In the genomic region with DNA sequence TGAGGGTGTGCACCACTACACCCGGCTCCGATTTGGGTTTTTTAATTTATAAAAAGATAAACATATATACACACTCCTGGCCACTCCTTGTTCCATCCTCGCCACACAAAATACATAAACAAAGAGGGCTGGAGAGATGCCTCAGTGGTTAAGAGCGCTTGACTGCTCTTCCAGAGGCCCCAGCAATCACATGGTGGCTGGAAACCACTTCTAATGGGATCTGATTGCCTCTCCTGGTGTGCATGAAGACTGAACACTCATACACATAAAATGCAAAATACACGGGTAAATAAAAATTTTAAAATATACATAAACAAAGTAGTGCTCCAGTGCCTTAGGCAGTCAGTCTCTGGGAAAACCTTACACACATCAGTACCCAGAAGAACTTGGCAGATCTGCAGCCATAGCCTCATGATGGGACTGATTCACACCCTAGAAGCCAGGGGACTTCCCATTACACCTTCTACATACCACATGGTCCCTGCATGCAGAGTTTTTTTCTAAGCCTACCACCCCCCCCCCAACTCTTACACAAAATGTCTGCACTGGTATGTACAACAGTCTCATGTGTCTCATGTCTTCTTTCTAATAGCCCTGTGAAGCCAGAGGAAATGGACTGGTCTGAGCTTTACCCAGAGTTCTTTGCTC, we compare ENCODE assay signal across 8 mouse cellular contexts. TPM values are rescaled to one million over a fixed set of nuclear protein-coding genes. Genes with fewer than 3 reads are reported as not detected.
DNase-seq lines count a peak whose midpoint lies in the region; ATAC-seq and TF ChIP-seq lines count a peak whose summit lies in the region.

No protein-coding gene starts in this region.

- intact Hi-C loops in heart, adult 2 months (cut with DNase I): no loop called here

- 22% methylated on average over 5 of the region's 5 CpGs for WGBS in heart, adult 2 months
- WGBS in forebrain, embryonic 12.5 days: 16% methylated on average over 5 of the region's 5 CpGs
- WGBS in liver, embryonic 13.5 days (ENCODE audit: insufficient replicate concordance): 11% methylated on average over 5 of the region's 5 CpGs

- TF ChIP-seq CTCF in heart, adult 2 months (IDR thresholded peaks at IDR 0.05): no peak

- no peak overlapping the region for H3K9ac ChIP-seq in heart, adult 2 months (ENCODE audit: low read depth, low read length)
- peak overlapping the region; percentile 71; the same call in 1 of the 2 replicates for H3K9ac ChIP-seq in forebrain, embryonic 12.5 days
- H3K9ac ChIP-seq in liver, embryonic 13.5 days: peak overlapping the region; percentile 70

- peak overlapping the region; percentile 83 for H3K4me3 ChIP-seq in heart, adult 2 months
- peak overlapping the region; percentile 82 for H3K4me3 ChIP-seq in forebrain, embryonic 12.5 days (replicated peaks)
- H3K4me3 ChIP-seq in liver, embryonic 13.5 days (replicated peaks): peak overlapping the region; percentile 78

- no peaks in the 10 kb centered on the region for H3K36me3 ChIP-seq in heart, adult 2 months (ENCODE audit: control insufficient read depth, insufficient read depth, low read length)
- peaks cover 10% of the 10 kb centered on the region for H3K36me3 ChIP-seq in forebrain, embryonic 12.5 days (replicated peaks)
- peaks cover 23% of the 10 kb centered on the region for H3K36me3 ChIP-seq in liver, embryonic 13.5 days

- no peaks in the 10 kb centered on the region for H3K4me1 ChIP-seq in heart, adult 2 months (ENCODE audit: control insufficient read depth, insufficient read depth, low read length)
- H3K4me1 ChIP-seq in forebrain, embryonic 12.5 days: peaks cover 18% of the 10 kb centered on the region
- H3K4me1 ChIP-seq in liver, embryonic 13.5 days (replicated peaks): peaks cover 28% of the 10 kb centered on the region

- H3K4me2 ChIP-seq in forebrain, embryonic 12.5 days: peak overlapping the region; percentile 99
- H3K4me2 ChIP-seq in liver, embryonic 13.5 days: peak overlapping the region; percentile 94

- H3K79me2 ChIP-seq in heart, adult 2 months (replicated peaks; ENCODE audit: control insufficient read depth, insufficient read depth, low read length): no peaks in the 10 kb centered on the region

- no peaks in the 10 kb centered on the region for H3K9me3 ChIP-seq in forebrain, embryonic 12.5 days
- no peaks in the 10 kb centered on the region for H3K9me3 ChIP-seq in liver, embryonic 13.5 days (replicated peaks)

- H3K27ac ChIP-seq in heart, adult 2 months: peak overlapping the region; percentile 51; the same call in 1 of the 2 replicates
- no peak overlapping the region for H3K27ac ChIP-seq in forebrain, embryonic 12.5 days
- H3K27ac ChIP-seq in liver, embryonic 13.5 days: no peak overlapping the region

- no peak for TF ChIP-seq POLR2A in heart, adult 2 months (IDR thresholded peaks at IDR 0.05; ENCODE audit: insufficient read depth, low read depth, low read length)

- no peak for DNase-seq in heart, adult 2 months
- no peak for DNase-seq in heart, adult 18-20 months
- DNase-seq in 416B (ENCODE audit: low read depth): peak; percentile 26
- DNase-seq in liver, embryonic 13.5 days: no peak
- DNase-seq in adrenal gland, postnatal 4 days (ENCODE audit: low spot score in 2 of 2): no peak
- no peak for DNase-seq in adrenal gland, postnatal 36 days
- no peak for DNase-seq in ovary, adult 18-20 months (ENCODE audit: low spot score)

- ATAC-seq in forebrain, embryonic 12.5 days (ENCODE audit: low FRiP score): no peak
- ATAC-seq in liver, embryonic 13.5 days (ENCODE audit: low read depth): no peak

- H3K27me3 ChIP-seq in heart, adult 2 months (ENCODE audit: control insufficient read depth, insufficient read depth, low read length): 0 out of 2 replicates have a peak, but pooled peaks cover 2% of the 10 kb centered on the region
- peaks cover 22% of the 10 kb centered on the region for H3K27me3 ChIP-seq in forebrain, embryonic 12.5 days
- H3K27me3 ChIP-seq in liver, embryonic 13.5 days: peaks cover 42% of the 10 kb centered on the region

- TF ChIP-seq EP300 in heart, adult 2 months (IDR thresholded peaks at IDR 0.05; ENCODE audit: insufficient read depth, low read depth, low read length): no peak

RNA-seq across cellular contexts. Expression of a gene that starts 1.3 kb away (rescaled TPM):
- not detected for total RNA-seq in heart, adult 2 months (2021)
- polyA plus RNA-seq in heart, adult 2 months (2012; rRNA removed): 0.06 TPM in 2 replicates
- total RNA-seq in heart, adult 18-20 months (2021): under 1 TPM in 1 of 2 experiments, not detected in 1; 0.15 TPM
- polyA plus RNA-seq in forebrain, embryonic 12.5 days (2016; fragmentation: Nextera tagmentation; extraction: Ambion mirVana): 0.14 and 0.20 TPM in 2 replicates
- polyA plus RNA-seq in liver, embryonic 13.5 days (2015; fragmentation: Nextera tagmentation; extraction: Ambion mirVana): 0.07 and 0.14 TPM in 2 replicates
- under 1 TPM; 0.40 to 0.53 TPM for total RNA-seq in adrenal gland, postnatal 4 days (2021)
- under 1 TPM; 0.30 to 0.53 TPM for total RNA-seq in adrenal gland, postnatal 36 days (2021)

RNA-seq across cellular contexts. Expression of a gene that starts 1.4 kb away (rescaled TPM):
- 1 to 10 TPM; 6.3 to 7.0 TPM for total RNA-seq in heart, adult 2 months (2021)
- 12.3 and 16.0 TPM in 2 replicates for polyA plus RNA-seq in heart, adult 2 months (2012; rRNA removed)
- total RNA-seq in heart, adult 18-20 months (2021): 1 to 10 TPM; 7.0 to 8.2 TPM
- 31.4 and 35.5 TPM in 2 replicates for polyA plus RNA-seq in forebrain, embryonic 12.5 days (2016; fragmentation: Nextera tagmentation; extraction: Ambion mirVana)
- 28.3 and 29.5 TPM in 2 replicates for polyA plus RNA-seq in liver, embryonic 13.5 days (2015; fragmentation: Nextera tagmentation; extraction: Ambion mirVana)
- 10 to 100 TPM; 20.5 to 23.2 TPM for total RNA-seq in adrenal gland, postnatal 4 days (2021)
- total RNA-seq in adrenal gland, postnatal 36 days (2021): 10 to 100 TPM; 20.1 to 21.4 TPM

RNA-seq across cellular contexts. Expression of a gene that starts 5.5 kb away (rescaled TPM):
- total RNA-seq in heart, adult 2 months (2021): under 1 TPM in 1 of 2 experiments, not detected in 1; 0.10 TPM
- 0.12 and 0.35 TPM in 2 replicates for polyA plus RNA-seq in heart, adult 2 months (2012; rRNA removed)
- under 1 TPM; 0.20 to 0.23 TPM for total RNA-seq in heart, adult 18-20 months (2021)
- 0.10 and 0.28 TPM in 2 replicates for polyA plus RNA-seq in forebrain, embryonic 12.5 days (2016; fragmentation: Nextera tagmentation; extraction: Ambion mirVana)
- polyA plus RNA-seq in liver, embryonic 13.5 days (2015; fragmentation: Nextera tagmentation; extraction: Ambion mirVana): not detected in 2 replicates
- 1 to 10 TPM; 1.1 to 1.2 TPM for total RNA-seq in adrenal gland, postnatal 4 days (2021)
- under 1 TPM; 0.26 to 0.76 TPM for total RNA-seq in adrenal gland, postnatal 36 days (2021)

RNA-seq across cellular contexts. Expression of a gene that starts 12.0 kb away (rescaled TPM):
- total RNA-seq in heart, adult 2 months (2021): 10 to 100 TPM; 50.8 to 58.7 TPM
- polyA plus RNA-seq in heart, adult 2 months (2012; rRNA removed): 40.0 and 42.4 TPM in 2 replicates
- total RNA-seq in heart, adult 18-20 months (2021): 10 to 100 TPM; 57.3 to 71.6 TPM
- 82.7 and 82.8 TPM in 2 replicates for polyA plus RNA-seq in forebrain, embryonic 12.5 days (2016; fragmentation: Nextera tagmentation; extraction: Ambion mirVana)
- polyA plus RNA-seq in liver, embryonic 13.5 days (2015; fragmentation: Nextera tagmentation; extraction: Ambion mirVana): 65.7 and 75.6 TPM in 2 replicates
- 10 to 100 TPM; 67.0 to 70.6 TPM for total RNA-seq in adrenal gland, postnatal 4 days (2021)
- 10 to 100 TPM; 64.4 to 71.3 TPM for total RNA-seq in adrenal gland, postnatal 36 days (2021)

RNA-seq across cellular contexts. Expression of a gene that starts 17.4 kb away (rescaled TPM):
- 1 to 10 TPM; 2.8 to 3.1 TPM for total RNA-seq in heart, adult 2 months (2021)
- polyA plus RNA-seq in heart, adult 2 months (2012; rRNA removed): 2.5 and 2.7 TPM in 2 replicates
- total RNA-seq in heart, adult 18-20 months (2021): 1 to 10 TPM; 2.9 to 3.5 TPM
- polyA plus RNA-seq in forebrain, embryonic 12.5 days (2016; fragmentation: Nextera tagmentation; extraction: Ambion mirVana): 3.9 and 4.2 TPM in 2 replicates
- polyA plus RNA-seq in liver, embryonic 13.5 days (2015; fragmentation: Nextera tagmentation; extraction: Ambion mirVana): 0.07 TPM in 1 of 2 replicates, not detected in the other
- 10 to 100 TPM; 11.3 to 12.1 TPM for total RNA-seq in adrenal gland, postnatal 4 days (2021)
- total RNA-seq in adrenal gland, postnatal 36 days (2021): 1 to 10 TPM; 9.3 to 9.7 TPM
